Mouse (Mus musculus) inflammation-experienced regulatory T-cells, adult 16 weeks (primary cell): ENCODE measurements around the gene Ccn6. TPM values are rescaled to one million over a fixed set of nuclear protein-coding genes. Genes with fewer than 3 reads are reported as not detected.

Source experiments
- polyA plus RNA-seq: library from polyadenylated mRNA; unstranded; fragments of 100-300 nt; shearing (Covaris generic); gene quantifications from one replicate; pipeline ENCODE4 v1.2.1, GENCODE M21; 2017

The Ccn6 gene
- not detected for polyA plus RNA-seq

GRCm38 (mm10) chr10:39163694-39164093, at the start of gene Ccn6:
Gene Ccn6 (minus strand): TSS chr10:39163794.

GRCm38 (mm10) chr10:39133462-39134310, 29.9 kb downstream of the Ccn6 start, which contains the start of the genes Fam229b and Tube1:
Gene Fam229b (minus strand): TSS chr10:39133914.
Gene Tube1 (plus strand): TSS chr10:39133976.

Other genes with a start within 250 kb of the Ccn6 start
- gene Lama4, start 198.3 kb downstream of the Ccn6 start, polyA plus RNA-seq, result not detected
- gene Fam229b, start 29.9 kb downstream of the Ccn6 start, polyA plus RNA-seq, result 0.87 TPM
- gene Tube1, start 29.8 kb downstream of the Ccn6 start, polyA plus RNA-seq, result 6.7 TPM
- 66.5 TPM for gene Fyn, start 205.1 kb upstream of the Ccn6 start, polyA plus RNA-seq